ENCODE assay signal across 24 mouse cellular contexts in the genomic region with DNA sequence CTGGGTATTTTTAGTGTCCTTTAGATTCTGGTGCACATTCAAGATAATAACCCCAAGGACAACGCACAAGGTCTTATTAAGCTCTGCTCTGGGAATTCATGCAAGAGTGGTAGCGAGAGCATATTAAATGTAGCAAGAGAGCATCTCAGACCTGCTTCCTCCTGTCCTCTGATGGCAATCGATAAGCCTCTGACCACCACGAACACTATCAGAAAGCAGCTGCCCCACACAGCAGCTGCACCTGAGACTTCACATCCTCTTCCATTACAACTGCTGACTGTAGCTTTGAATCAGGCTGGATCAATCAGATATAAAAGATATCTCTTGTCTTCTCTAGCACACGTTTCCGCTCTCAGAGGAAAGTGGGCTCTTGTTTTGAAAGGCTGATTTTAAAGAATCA.
A peak's percentile ranks its signal among the peaks of the same experiment; 100 is the strongest.
DNase-seq lines count a peak whose midpoint lies in the region; ATAC-seq lines count a peak whose summit lies in the region.
"Had no signal": no experiment of that assay in that cellular context is flagged by ENCODE, and none has a peak within 500 bp of the region (broad histone marks: within the 10 kb centered on the region; RNA-seq: fewer than 3 reads in every experiment).

No protein-coding gene starts in this region.

- H3K9ac ChIP-seq in forebrain, embryonic 12.5 days = no peak overlapping the region
- no peak overlapping the region for H3K9ac ChIP-seq in forebrain, embryonic 16.5 days (replicated peaks; ENCODE audit: low read depth, low read length)
- H3K9ac ChIP-seq in midbrain, embryonic 15.5 days = no peak overlapping the region
- H3K9ac ChIP-seq: embryonic facial prominence, embryonic 12.5 days; forebrain, embryonic 15.5 days; hindbrain, embryonic 13.5 days; liver, embryonic 12.5 days; liver, postnatal 0 days had no signal

- no peak overlapping the region for H3K4me2 ChIP-seq in forebrain, embryonic 12.5 days
- H3K4me2 ChIP-seq in forebrain, embryonic 16.5 days (ENCODE audit: low read length) = no peak overlapping the region
- no peak overlapping the region for H3K4me2 ChIP-seq in midbrain, embryonic 15.5 days
- H3K4me2 ChIP-seq: embryonic facial prominence, embryonic 12.5 days; forebrain, embryonic 15.5 days; heart, embryonic 11.5 days; hindbrain, embryonic 13.5 days; liver, embryonic 12.5 days had no signal

- H3K4me3 ChIP-seq in forebrain, embryonic 12.5 days (replicated peaks) = no peak overlapping the region
- no peak overlapping the region for H3K4me3 ChIP-seq in forebrain, embryonic 16.5 days (replicated peaks; ENCODE audit: low read length)
- no peak overlapping the region for H3K4me3 ChIP-seq in midbrain, embryonic 15.5 days
- H3K4me3 ChIP-seq: embryonic facial prominence, embryonic 12.5 days; forebrain, embryonic 15.5 days; hindbrain, embryonic 13.5 days; liver, embryonic 12.5 days had no signal

- ATAC-seq in forebrain, embryonic 12.5 days (ENCODE audit: low FRiP score) = no peak
- ATAC-seq in forebrain, embryonic 16.5 days = no peak
- peak; percentile 21 for ATAC-seq in granulocyte monocyte progenitor cell, adult 5-6 weeks (replicated peaks; ENCODE audit: poor library complexity, severe bottlenecking)
- peak; percentile 48; the same call in 1 of the 2 replicates for ATAC-seq in midbrain, embryonic 15.5 days (replicated peaks)
- ATAC-seq in frontal cortex, adult (ENCODE audit: low TSS enrichment) = no peak
- ATAC-seq: forebrain, embryonic 15.5 days; intestine, embryonic 16.5 days; liver, embryonic 12.5 days; liver, postnatal 0 days had no signal

- no peaks in the 10 kb centered on the region for H3K27me3 ChIP-seq in forebrain, embryonic 12.5 days
- no peaks in the 10 kb centered on the region for H3K27me3 ChIP-seq in forebrain, embryonic 16.5 days (replicated peaks; ENCODE audit: control insufficient read depth, insufficient read depth, low read length)
- no peaks in the 10 kb centered on the region for H3K27me3 ChIP-seq in midbrain, embryonic 15.5 days (replicated peaks)
- H3K27me3 ChIP-seq: embryonic facial prominence, embryonic 12.5 days; forebrain, embryonic 15.5 days; hindbrain, embryonic 13.5 days had no signal

- peak; percentile 96 for DNase-seq in 416B (ENCODE audit: low read depth)
- no peak for DNase-seq in spleen, postnatal 10 days (ENCODE audit: low spot score in 2 of 2)
- DNase-seq: cerebellum, adult 8-10 months; cerebellum, postnatal 25 days; embryo, embryonic 11 days; heart, postnatal 4 days; kidney, adult 9 months; kidney, postnatal 10 days; layer of hippocampus, postnatal 36 days; left cerebral cortex, postnatal 4 days; liver, postnatal 0 days; lung, postnatal 36 days; thymus, postnatal 14 days had no signal

- H3K36me3 ChIP-seq in forebrain, embryonic 12.5 days (replicated peaks) = no peaks in the 10 kb centered on the region
- H3K36me3 ChIP-seq in forebrain, embryonic 16.5 days (ENCODE audit: control insufficient read depth, insufficient read depth) = no peaks in the 10 kb centered on the region
- no peaks in the 10 kb centered on the region for H3K36me3 ChIP-seq in midbrain, embryonic 15.5 days (replicated peaks)
- H3K36me3 ChIP-seq: embryonic facial prominence, embryonic 12.5 days; forebrain, embryonic 15.5 days; hindbrain, embryonic 13.5 days; liver, embryonic 12.5 days had no signal

- 58% methylated on average over 6 of the region's 6 CpGs for WGBS in forebrain, embryonic 12.5 days
- 50% methylated on average over 6 of the region's 6 CpGs for WGBS in forebrain, embryonic 16.5 days
- WGBS in midbrain, embryonic 15.5 days = 55% methylated on average over 6 of the region's 6 CpGs

- 0 out of 2 replicates have a peak overlapping the region, but pooled peaks have one; percentile 31 for H3K27ac ChIP-seq in forebrain, embryonic 12.5 days
- no peak overlapping the region for H3K27ac ChIP-seq in forebrain, embryonic 16.5 days (ENCODE audit: low read length)
- no peak overlapping the region for H3K27ac ChIP-seq in midbrain, embryonic 15.5 days
- H3K27ac ChIP-seq: embryonic facial prominence, embryonic 12.5 days; forebrain, embryonic 15.5 days; hindbrain, embryonic 13.5 days; liver, embryonic 12.5 days had no signal

- no peaks in the 10 kb centered on the region for H3K9me3 ChIP-seq in forebrain, embryonic 12.5 days
- no peaks in the 10 kb centered on the region for H3K9me3 ChIP-seq in forebrain, embryonic 16.5 days (ENCODE audit: control insufficient read depth, low read length)
- H3K9me3 ChIP-seq in midbrain, embryonic 15.5 days = no peaks in the 10 kb centered on the region
- H3K9me3 ChIP-seq: embryonic facial prominence, embryonic 12.5 days; forebrain, embryonic 15.5 days; hindbrain, embryonic 13.5 days; liver, embryonic 12.5 days had no signal

- peaks cover 4% of the 10 kb centered on the region; the same call in 1 of the 2 replicates for H3K4me1 ChIP-seq in forebrain, embryonic 12.5 days
- no peaks in the 10 kb centered on the region for H3K4me1 ChIP-seq in forebrain, embryonic 16.5 days (replicated peaks; ENCODE audit: control insufficient read depth, insufficient read depth, low read length)
- H3K4me1 ChIP-seq in midbrain, embryonic 15.5 days = no peaks in the 10 kb centered on the region
- H3K4me1 ChIP-seq: embryonic facial prominence, embryonic 12.5 days; hindbrain, embryonic 13.5 days had no signal

Comparison
In these comparisons a context has a peak if more than half of its experiments do, and no peak if none do; other contexts are left out.
1. ATAC-seq: peak in granulocyte monocyte progenitor cell, adult 5-6 weeks (single experiment) and midbrain, embryonic 15.5 days (single experiment); none in forebrain, embryonic 12.5 days (single experiment), forebrain, embryonic 16.5 days (single experiment) and frontal cortex, adult (single experiment).